Mouse (Mus musculus) hematopoietic stem cell, adult 5-6 weeks (primary cell): ENCODE measurements at regions not wholly inside any gene's neighbourhood (a gene's known extent, or its start where the extent isn't known, plus 50 kb on each side); places are given as distances from the start of the nearest gene placed in this dataset.

Experiments used
- ATAC-seq, 2 experiments: fragments of 125-278 bp in 1 of 2; replicated peaks in 1 of 2; 2 replicates each; pipeline ENCODE4 v1.8.0; 2016 to 2017; ENCODE audit warnings: inconsistent platforms in 2 of 2, mild to moderate bottlenecking in 2 of 2, moderate number of reproducible peaks in 2 of 2, low read depth in 1 of 2, moderate TSS enrichment in 1 of 2; ENCODE audit not compliant: low FRiP score in 2 of 2, poor library complexity in 2 of 2, severe bottlenecking in 2 of 2, insufficient read depth in 1 of 2, low TSS enrichment in 1 of 2

GRCm38 (mm10) chr3:38712078-38712873, 174.5 kb upstream of the Fat4 start:
- no peak for ATAC-seq

- ATAC-seq = no peak
Observed at GRCm38 (mm10) chr3:38711229-38711628, 175.5 kb upstream of the Fat4 start.

- ATAC-seq = no peak
Observed at GRCm38 (mm10) chr3:38707891-38708290, 178.8 kb upstream of the Fat4 start.

- no peak for ATAC-seq
Observed at GRCm38 (mm10) chr3:38699206-38699605, 187.5 kb upstream of the Fat4 start.

GRCm38 (mm10) chr3:38697871-38698270, 188.9 kb upstream of the Fat4 start:
- ATAC-seq = no peak

- no peak for ATAC-seq
Observed at GRCm38 (mm10) chr3:38697349-38697748, 189.4 kb upstream of the Fat4 start.

- ATAC-seq = no peak
Observed at GRCm38 (mm10) chr3:38695836-38696235, 190.9 kb upstream of the Fat4 start.

GRCm38 (mm10) chr3:38692768-38693167, 194.0 kb upstream of the Fat4 start:
- no peak for ATAC-seq

- ATAC-seq = no peak
Observed at GRCm38 (mm10) chr3:38684247-38684991, 199.8 kb upstream of the Ankrd50 start.

- ATAC-seq = no peak
Observed at GRCm38 (mm10) chr3:38663670-38664494, 179.2 kb upstream of the Ankrd50 start.

- ATAC-seq = no peak
Observed at GRCm38 (mm10) chr3:38663023-38663422, 178.4 kb upstream of the Ankrd50 start.

GRCm38 (mm10) chr3:38656790-38657189, 172.1 kb upstream of the Ankrd50 start:
- no peak for ATAC-seq

GRCm38 (mm10) chr3:38653928-38654327, 169.3 kb upstream of the Ankrd50 start:
- ATAC-seq = no peak

- no peak for ATAC-seq
Observed at GRCm38 (mm10) chr3:38652985-38653685, 168.5 kb upstream of the Ankrd50 start.

GRCm38 (mm10) chr3:38650176-38650575, 165.5 kb upstream of the Ankrd50 start:
- no peak for ATAC-seq

- ATAC-seq = no peak
Observed at GRCm38 (mm10) chr3:38648633-38649032, 164.0 kb upstream of the Ankrd50 start.

- no peak for ATAC-seq
Observed at GRCm38 (mm10) chr3:38647737-38648330, 163.2 kb upstream of the Ankrd50 start.
